Mouse (Mus musculus): ENCODE measurements around the gene Cdh20.

GRCm38 (mm10) chr1:104769250-104769607, 900 bp downstream of the Cdh20 start:
- TF ChIP-seq CTCF (IDR thresholded peaks at IDR 0.05; ENCODE audit: low read depth, low read length) (no peak), POLR2A (IDR thresholded peaks at IDR 0.05; ENCODE audit: borderline replicate concordance, low read depth, low read length) (no peak)
